Mouse (Mus musculus) heart, adult 2 months (tissue): ENCODE data around the gene Irak3. TPM values are rescaled to one million over a fixed set of nuclear protein-coding genes. Genes with fewer than 3 reads are reported as not detected.

Source experiments
- DNase-seq, 2 experiments: peaks; one replicate each; pipeline ENCODE4 v3.0.0; 2021
- H3K27ac ChIP-seq: fragments of 200-600 bp; 2 replicates; pipeline ENCODE4 v1.8.1; 2022
- H3K27me3 ChIP-seq: fragments of 200-500 bp; 2 replicates; pipeline ENCODE4 v1.6.1; 2012; ENCODE audit warnings: mild to moderate bottlenecking, low read length, inconsistent platforms, mixed read lengths; ENCODE audit not compliant: control insufficient read depth, insufficient read depth
- H3K36me3 ChIP-seq: fragments of 200-500 bp; 2 replicates; pipeline ENCODE4 v1.6.1; 2012; ENCODE audit warnings: low read length, inconsistent platforms; ENCODE audit not compliant: control insufficient read depth, insufficient read depth
- H3K4me1 ChIP-seq: fragments of 200-500 bp; 2 replicates; pipeline ENCODE4 v1.6.1; 2011; ENCODE audit warnings: low read length; ENCODE audit not compliant: control insufficient read depth, insufficient read depth
- H3K4me3 ChIP-seq: fragments of 200-600 bp; 2 replicates; pipeline ENCODE4 v1.8.1; 2022
- H3K79me2 ChIP-seq: fragments of 200-500 bp; replicated peaks from 2 replicates; pipeline ENCODE4 v1.6.1; 2012; ENCODE audit warnings: mild to moderate bottlenecking, inconsistent platforms, low read length, moderate library complexity, mixed read lengths; ENCODE audit not compliant: control insufficient read depth, insufficient read depth
- H3K9ac ChIP-seq: fragments of 200-500 bp; 2 replicates; pipeline ENCODE4 v1.6.1; 2012; ENCODE audit warnings: low read depth, mild to moderate bottlenecking, control low read depth, inconsistent platforms, low read length, mixed read lengths
- CTCF ChIP-seq: fragments of 200-600 bp; IDR thresholded peaks from 2 replicates; pipeline ENCODE4 v1.8.1; 2022; ENCODE audit warnings: antibody characterized with exemption, mild to moderate bottlenecking, moderate library complexity
- EP300 ChIP-seq: fragments of 200-500 bp; IDR thresholded peaks from 2 replicates; pipeline ENCODE4 v1.6.1; 2011; ENCODE audit warnings: low read depth, low read length, control low read depth; ENCODE audit not compliant: insufficient read depth
- POLR2A ChIP-seq: fragments of 200-500 bp; IDR thresholded peaks from 2 replicates; pipeline ENCODE4 v1.6.1; 2011; ENCODE audit warnings: mild to moderate bottlenecking, low read depth, low read length, control low read depth; ENCODE audit not compliant: insufficient read depth
- WGBS: fragments of 180-500 bp; shearing (Covaris S2); methylation state at CpG from one replicate; pipeline ENCODE4 v1.1.7; 2018; 5-methylcytosine and 5-hydroxymethylcytosine counted together
- intact Hi-C: fragments of 180-260 bp; cut with DNase I; formaldehyde crosslinking; loops from one replicate; pipeline ENCODE4 v1.15.1; 2025
- polyA plus RNA-seq: library from polyadenylated mRNA; depleted of rRNA; stranded (reverse); fragments of >200 nt; gene quantifications from 2 replicates; pipeline ENCODE4 v1.2.3, GENCODE M21; 2012
- total RNA-seq, 2 experiments: library from RNA; stranded (reverse); gene quantifications; 2 replicates each; pipeline ENCODE4 v1.2.3; 2021

The Irak3 gene
- total and polyA plus RNA-seq, 3 experiments, result 2.6 to 3.7 (median 3.0) TPM

- TF ChIP-seq CTCF (peak; percentile 64), EP300 (peak; percentile 89; the same call in 1 of the 2 replicates), POLR2A (peak; percentile 58; the same call in 1 of the 2 replicates)
- 2% methylated on average over 53 of the region's 53 CpGs for WGBS
- DNase-seq, result peak; percentile 88 to 91
- 0 out of 2 replicates have a peak, but pooled peaks cover 2% of the 10 kb centered on the region for H3K79me2 ChIP-seq
- no peaks in the 10 kb centered on the region for H3K27me3 ChIP-seq
- intact Hi-C loops, result loop anchor here (1.0 kb wide), 1 partner anchor 16 kb away; no protein-coding TSS in a partner anchor
- H3K9ac ChIP-seq, result peak overlapping the region; percentile 91
- peak overlapping the region; percentile 81 for H3K27ac ChIP-seq
- H3K36me3 ChIP-seq, result no peaks in the 10 kb centered on the region; the same call in 1 of the 2 replicates
- peaks cover 4% of the 10 kb centered on the region; the same call in 1 of the 2 replicates for H3K4me1 ChIP-seq
- peak overlapping the region; percentile 94 for H3K4me3 ChIP-seq
These were observed 6.9 kb upstream of the Irak3 start for GRCm38 (mm10) chr10:120208575-120209538.

- no peak overlapping the region for H3K27ac ChIP-seq
- intact Hi-C loops, result no loop called here
- TF ChIP-seq CTCF, result no peak
- no peak for TF ChIP-seq EP300
- no peak for TF ChIP-seq POLR2A
- no peaks in the 10 kb centered on the region for H3K27me3 ChIP-seq
- no peak overlapping the region for H3K9ac ChIP-seq
- H3K4me1 ChIP-seq, result peaks cover 4% of the 10 kb centered on the region; the same call in 1 of the 2 replicates
- 0 out of 2 replicates have a peak, but pooled peaks cover 2% of the 10 kb centered on the region for H3K79me2 ChIP-seq
- WGBS, result 78% methylated on average over 8 of the region's 8 CpGs
- no peaks in the 10 kb centered on the region; the same call in 1 of the 2 replicates for H3K36me3 ChIP-seq
- DNase-seq, result no peak
- H3K4me3 ChIP-seq, result no peak overlapping the region
These were observed 6.1 kb upstream of the Irak3 start for GRCm38 (mm10) chr10:120208015-120208414.

GRCm38 (mm10) chr10:120204591-120205210 is 2.8 kb upstream of the Irak3 start:
- intact Hi-C loops, result no loop called here
- no peaks in the 10 kb centered on the region for H3K27me3 ChIP-seq
- peaks cover 1% of the 10 kb centered on the region; the same call in 1 of the 2 replicates for H3K4me1 ChIP-seq
- no peak overlapping the region for H3K4me3 ChIP-seq
- H3K79me2 ChIP-seq, result 0 out of 2 replicates have a peak, but pooled peaks cover 2% of the 10 kb centered on the region
- H3K9ac ChIP-seq, result no peak overlapping the region
- WGBS, result 61% methylated on average over 13 of the region's 13 CpGs
- no peak for DNase-seq
- H3K36me3 ChIP-seq, result no peaks in the 10 kb centered on the region; the same call in 1 of the 2 replicates
- H3K27ac ChIP-seq, result no peak overlapping the region
- no peak for TF ChIP-seq CTCF

GRCm38 (mm10) chr10:120202467-120203250 is 729 bp upstream of the Irak3 start:
- TF ChIP-seq POLR2A, result no peak
- no peak for TF ChIP-seq EP300
- TF ChIP-seq CTCF, result no peak; the same call in 1 of the 2 replicates
- intact Hi-C loops, result loop anchor here (1.0 kb wide), 1 partner anchor 19 kb away; no protein-coding TSS in a partner anchor
- no peak overlapping the region for H3K4me3 ChIP-seq
- no peak for DNase-seq
- H3K27me3 ChIP-seq, result no peaks in the 10 kb centered on the region
- no peak overlapping the region for H3K9ac ChIP-seq
- H3K36me3 ChIP-seq, result no peaks in the 10 kb centered on the region; the same call in 1 of the 2 replicates
- no peaks in the 10 kb centered on the region; the same call in 1 of the 2 replicates for H3K4me1 ChIP-seq
- H3K79me2 ChIP-seq, result no peaks in the 10 kb centered on the region
- H3K27ac ChIP-seq, result peak overlapping the region; percentile 93
- WGBS, result 72% methylated on average over 16 of the region's 16 CpGs

GRCm38 (mm10) chr10:120201131-120201921 is 604 bp downstream of the Irak3 start, which contains the start of gene Tmbim4:
Tmbim4 (plus strand) TSS chr10:120201590.
- H3K27ac ChIP-seq, result peak within 1 kb of the TSS; percentile 93
- intact Hi-C loops, result no loop called here

More at GRCm38 (mm10) chr10:120201131-120201921, 604 bp downstream of the Irak3 start, which contains the start of gene Tmbim4:
- Histone ChIP-seq H3K79me2 (no peaks in the 10 kb centered on the region), H3K27me3 (no peaks in the 10 kb centered on the region), H3K4me3 (peak within 1 kb of the TSS; percentile 64), H3K36me3 (no peaks in the 10 kb centered on the region; the same call in 1 of the 2 replicates), H3K9ac (peak within 1 kb of the TSS; percentile 82), H3K4me1 (no peaks in the 10 kb centered on the region; the same call in 1 of the 2 replicates)
- TF ChIP-seq POLR2A (peak; percentile 36; the same call in 1 of the 2 replicates), EP300 (peak; percentile 75; the same call in 1 of the 2 replicates), CTCF (no peak)
- 3% methylated on average over 65 of the region's 65 CpGs for WGBS
- peak; percentile 92 to 93 for DNase-seq
